Mouse (Mus musculus) heart, postnatal 0 days (tissue): ENCODE results near the gene Timm17a.

ENCODE experiments used
- CTCF ChIP-seq: IDR thresholded peaks from 2 replicates; pipeline ENCODE4 v1.5.1; 2016; ENCODE audit warnings: antibody characterized with exemption, control low read depth, low read depth
- EP300 ChIP-seq: IDR thresholded peaks from 2 replicates; pipeline ENCODE4 v1.6.1; 2016; ENCODE audit warnings: antibody characterized with exemption, low read depth

GRCm38 (mm10) chr1:135248434-135248850, 65.1 kb downstream of the Timm17a start:
- TF ChIP-seq CTCF, result no peak
- no peak for TF ChIP-seq EP300
